Mouse (Mus musculus) midbrain, embryonic 15.5 days (tissue): ENCODE measurements around the gene Oaz3. TPM values are rescaled to one million over a fixed set of nuclear protein-coding genes. Genes with fewer than 3 reads are reported as not detected.

Experiments
- ATAC-seq: fragments of 200-750 bp; cut with Nextera tagmentation; replicated peaks from 2 replicates; pipeline ENCODE4 v1.8.0; 2017; ENCODE audit warnings: moderate TSS enrichment
- H3K27ac ChIP-seq: fragments of 300-500 bp; sonication (generic); 2 replicates; pipeline ENCODE4 v1.5.1; 2015; ENCODE audit warnings: mild to moderate bottlenecking, inconsistent platforms
- H3K27me3 ChIP-seq: fragments of 300-500 bp; sonication (generic); replicated peaks from 2 replicates; pipeline ENCODE4 v1.6.1; 2015; ENCODE audit warnings: inconsistent platforms
- H3K36me3 ChIP-seq: fragments of 300-500 bp; sonication (generic); replicated peaks from 2 replicates; pipeline ENCODE4 v1.6.1; 2015; ENCODE audit warnings: inconsistent platforms
- H3K4me1 ChIP-seq: fragments of 300-500 bp; sonication (generic); 2 replicates; pipeline ENCODE4 v1.6.1; 2015; ENCODE audit warnings: inconsistent platforms
- H3K4me2 ChIP-seq: fragments of 300-500 bp; sonication (generic); 2 replicates; pipeline ENCODE4 v1.6.1; 2015; ENCODE audit warnings: inconsistent platforms, mild to moderate bottlenecking, moderate library complexity
- H3K4me3 ChIP-seq: fragments of 300-500 bp; sonication (generic); 2 replicates; pipeline ENCODE4 v1.5.1; 2015; ENCODE audit warnings: mild to moderate bottlenecking, inconsistent platforms
- H3K9ac ChIP-seq: fragments of 300-500 bp; sonication (generic); 2 replicates; pipeline ENCODE4 v1.6.1; 2015; ENCODE audit warnings: mild to moderate bottlenecking, inconsistent platforms
- H3K9me3 ChIP-seq: fragments of 300-500 bp; sonication (generic); 2 replicates; pipeline ENCODE4 v1.6.1; 2016; ENCODE audit warnings: inconsistent platforms
- WGBS: fragments of 180-500 bp; shearing (Covaris S2); methylation state at CpG from one replicate; pipeline ENCODE4 v1.1.7; 2015; ENCODE audit warnings: mixed read lengths; 5-methylcytosine and 5-hydroxymethylcytosine counted together
- polyA plus RNA-seq: library from polyadenylated mRNA; unstranded; fragments of >200 nt; fragmentation: Nextera tagmentation; extraction: Ambion mirVana; gene quantifications from 2 replicates; pipeline ENCODE4 v1.2.1, GENCODE M21; 2015

Gene Oaz3
- polyA plus RNA-seq, 1 experiment from 2014 or later, result 1.6 TPM

DNA sequence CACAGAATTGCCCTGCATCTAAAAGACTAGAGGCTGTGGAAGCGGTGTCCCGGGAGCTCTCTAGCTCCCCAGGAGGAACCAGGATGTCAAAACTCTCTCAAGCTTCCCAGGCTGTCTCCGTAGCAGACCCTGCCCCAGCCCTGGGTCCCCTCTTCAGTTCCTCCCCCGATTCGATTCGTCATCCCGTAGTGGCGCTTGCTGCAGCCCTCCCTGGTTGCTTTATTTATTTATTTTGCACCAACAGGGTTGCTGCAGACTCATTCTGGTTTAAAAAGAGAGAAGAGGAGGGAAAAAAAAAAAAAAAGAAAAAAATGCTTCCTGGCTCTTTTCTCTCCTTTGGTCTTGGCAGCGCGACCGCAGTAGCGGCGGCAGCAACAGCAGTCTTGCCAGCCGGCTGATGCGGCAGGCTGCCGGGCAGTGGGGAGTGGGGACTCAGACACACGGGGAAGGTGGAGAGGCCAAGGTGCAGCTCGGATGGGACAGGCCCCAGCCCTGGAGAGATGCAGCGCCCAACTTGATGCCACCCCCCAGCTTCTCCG, 44.7 kb downstream of the Oaz3 start:
- Histone ChIP-seq H3K4me3 (peak overlapping the region; percentile 41), H3K4me2 (peak overlapping the region; percentile 72), H3K36me3 (no peaks in the 10 kb centered on the region), H3K9me3 (no peaks in the 10 kb centered on the region), H3K27ac (peak overlapping the region; percentile 44; the same call in 1 of the 2 replicates), H3K27me3 (peaks cover 12% of the 10 kb centered on the region; the same call in 1 of the 2 replicates), H3K4me1 (peaks cover 16% of the 10 kb centered on the region), H3K9ac (peak overlapping the region; percentile 52; the same call in 1 of the 2 replicates)
- ATAC-seq, result peak; percentile 82
- 1% methylated on average over 20 of the region's 20 CpGs for WGBS

DNA sequence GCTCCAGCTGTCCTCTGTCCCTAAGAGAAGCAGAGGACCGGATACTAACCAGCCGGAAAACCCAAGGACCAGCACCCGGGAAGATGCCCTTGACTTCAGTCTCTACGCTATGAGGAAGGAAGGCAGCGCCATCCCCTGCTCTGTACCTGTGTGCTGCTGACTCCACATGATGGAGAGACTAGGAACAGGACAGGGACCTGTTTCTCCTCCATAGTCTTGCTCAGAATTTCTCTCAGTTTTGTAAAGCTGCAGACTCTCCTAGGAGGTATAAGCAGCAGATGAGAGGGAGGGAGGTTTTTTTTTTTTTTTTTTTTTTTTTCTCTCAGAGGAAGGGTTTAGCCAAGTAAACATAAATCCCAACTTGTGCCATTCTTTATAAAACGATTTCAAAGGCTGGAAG, 45.5 kb downstream of the Oaz3 start, which contains the start of gene Lingo4:
TSS of gene Lingo4 (plus strand) at position 301 of the 400 bp plus-strand sequence.
- Histone ChIP-seq H3K27me3 (peaks cover 12% of the 10 kb centered on the region; the same call in 1 of the 2 replicates), H3K27ac (peak within 1 kb of the TSS; percentile 44; the same call in 1 of the 2 replicates)

DNA sequence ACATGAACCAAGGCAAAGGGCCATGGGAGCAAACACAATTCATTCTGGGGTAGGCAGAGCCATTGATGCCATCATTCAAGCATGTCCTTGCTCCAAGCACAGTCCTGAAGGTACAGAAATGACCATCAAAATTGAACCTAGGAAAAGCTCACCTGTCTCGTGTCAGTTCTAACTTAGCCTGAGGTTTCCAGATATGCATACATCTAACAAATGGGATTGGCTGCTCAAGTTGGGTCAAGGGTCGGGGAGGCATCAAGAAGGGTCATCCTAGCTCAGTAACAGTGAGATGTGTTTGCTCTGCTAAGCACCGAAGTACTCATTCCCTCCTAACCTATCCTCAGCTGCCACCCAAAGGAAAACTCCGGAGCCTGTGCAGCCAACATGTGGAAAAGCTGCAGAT, 46.9 kb downstream of the Oaz3 start:
- Histone ChIP-seq H3K4me2 (no peak overlapping the region), H3K9ac (no peak overlapping the region), H3K9me3 (no peaks in the 10 kb centered on the region), H3K27ac (no peak overlapping the region), H3K4me1 (peaks cover 16% of the 10 kb centered on the region), H3K36me3 (no peaks in the 10 kb centered on the region), H3K27me3 (peaks cover 8% of the 10 kb centered on the region; the same call in 1 of the 2 replicates), H3K4me3 (no peak overlapping the region)
- ATAC-seq, result no peak
- 92% methylated on average over 4 of the region's 4 CpGs for WGBS

More for the DNA sequence above, 45.5 kb downstream of the Oaz3 start, which contains the start of gene Lingo4:
- no peak for ATAC-seq
- peak within 1 kb of the TSS; percentile 41 for H3K4me3 ChIP-seq
- peaks cover 16% of the 10 kb centered on the region for H3K4me1 ChIP-seq
- WGBS, result 71% methylated on average over 6 of the region's 6 CpGs
- H3K9me3 ChIP-seq, result no peaks in the 10 kb centered on the region
- H3K36me3 ChIP-seq, result no peaks in the 10 kb centered on the region
- H3K9ac ChIP-seq, result peak within 1 kb of the TSS; percentile 52; the same call in 1 of the 2 replicates
- peak within 1 kb of the TSS; percentile 72 for H3K4me2 ChIP-seq

DNA sequence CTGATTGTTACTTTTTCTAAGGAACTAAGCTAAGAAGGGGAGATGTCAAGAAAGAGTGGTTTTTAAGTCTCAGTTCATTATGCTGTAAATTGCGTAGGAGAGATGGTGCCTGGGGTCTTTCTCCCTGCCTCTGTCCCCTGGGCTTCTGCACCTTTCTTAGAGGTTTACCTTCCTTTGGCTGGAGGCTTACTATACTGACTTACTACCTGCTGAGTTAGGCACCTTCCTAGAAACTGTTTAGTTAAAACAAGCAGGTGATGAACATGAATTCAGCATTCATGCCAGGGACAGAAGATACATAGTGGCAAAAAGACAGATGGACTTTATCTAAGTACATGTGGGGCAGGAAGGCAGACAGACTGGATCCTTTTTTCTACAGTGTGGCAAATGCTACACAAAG, 47.4 kb downstream of the Oaz3 start:
- 84% methylated on average over 1 of the region's 1 CpGs for WGBS

DNA sequence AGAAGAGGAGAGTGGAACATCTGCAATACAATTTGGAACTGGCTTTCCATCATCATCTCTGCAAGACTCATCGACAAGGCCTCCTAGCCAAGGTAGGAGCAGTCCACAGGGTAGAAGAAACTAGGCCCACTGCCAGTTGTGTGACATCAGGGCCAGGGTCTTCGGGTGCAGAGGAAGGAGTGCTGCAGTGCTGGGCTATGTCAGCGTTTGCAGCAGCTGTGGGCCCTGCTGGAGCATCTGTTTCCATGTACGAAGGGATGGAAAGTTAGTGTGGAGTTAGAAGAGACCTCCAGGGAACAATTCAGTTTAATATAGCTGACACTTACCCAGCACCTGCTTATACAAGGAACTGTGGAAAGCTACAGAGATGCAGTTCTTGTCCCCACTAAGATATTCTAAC, 50.7 kb downstream of the Oaz3 start:
- 74% methylated on average over 4 of the region's 4 CpGs for WGBS
- Histone ChIP-seq H3K27me3 (peaks cover 4% of the 10 kb centered on the region; the same call in 1 of the 2 replicates), H3K27ac (no peak overlapping the region), H3K9ac (no peak overlapping the region), H3K4me3 (no peak overlapping the region), H3K4me2 (no peak overlapping the region), H3K36me3 (no peaks in the 10 kb centered on the region), H3K9me3 (no peaks in the 10 kb centered on the region), H3K4me1 (no peaks in the 10 kb centered on the region)
- ATAC-seq, result no peak

More for the DNA sequence above, 47.4 kb downstream of the Oaz3 start:
- no peak overlapping the region for H3K4me2 ChIP-seq
- no peak overlapping the region for H3K4me3 ChIP-seq
- H3K9me3 ChIP-seq, result no peaks in the 10 kb centered on the region
- H3K36me3 ChIP-seq, result no peaks in the 10 kb centered on the region
- ATAC-seq, result no peak
- H3K4me1 ChIP-seq, result peaks cover 16% of the 10 kb centered on the region
- H3K27ac ChIP-seq, result no peak overlapping the region
- no peak overlapping the region for H3K9ac ChIP-seq
- peaks cover 8% of the 10 kb centered on the region; the same call in 1 of the 2 replicates for H3K27me3 ChIP-seq

DNA sequence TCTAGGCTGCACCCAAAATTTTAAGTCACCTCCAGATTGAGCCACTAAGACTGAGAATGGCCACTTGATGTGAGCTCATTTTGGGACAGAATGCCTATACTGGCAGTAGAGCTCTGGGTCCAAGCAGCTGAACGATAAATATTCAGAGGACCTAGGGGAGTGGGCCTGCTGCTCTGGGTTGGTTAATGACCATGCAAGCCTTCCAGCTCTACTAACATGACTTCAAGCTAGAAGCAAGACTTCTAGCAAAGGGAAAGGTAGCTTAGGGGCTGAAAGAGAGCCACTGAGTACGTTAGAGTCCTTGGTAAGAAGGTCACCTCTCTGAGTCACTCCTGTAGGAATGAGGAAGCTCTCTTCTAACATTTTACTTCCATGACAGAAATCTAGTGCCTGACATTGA, 51.6 kb downstream of the Oaz3 start:
- Histone ChIP-seq H3K4me2 (no peak overlapping the region), H3K9me3 (no peaks in the 10 kb centered on the region), H3K27me3 (no peaks in the 10 kb centered on the region), H3K27ac (no peak overlapping the region), H3K4me1 (no peaks in the 10 kb centered on the region), H3K36me3 (no peaks in the 10 kb centered on the region), H3K9ac (no peak overlapping the region), H3K4me3 (no peak overlapping the region)
- ATAC-seq, result no peak
- WGBS, result 86% methylated on average over 2 of the region's 2 CpGs

DNA sequence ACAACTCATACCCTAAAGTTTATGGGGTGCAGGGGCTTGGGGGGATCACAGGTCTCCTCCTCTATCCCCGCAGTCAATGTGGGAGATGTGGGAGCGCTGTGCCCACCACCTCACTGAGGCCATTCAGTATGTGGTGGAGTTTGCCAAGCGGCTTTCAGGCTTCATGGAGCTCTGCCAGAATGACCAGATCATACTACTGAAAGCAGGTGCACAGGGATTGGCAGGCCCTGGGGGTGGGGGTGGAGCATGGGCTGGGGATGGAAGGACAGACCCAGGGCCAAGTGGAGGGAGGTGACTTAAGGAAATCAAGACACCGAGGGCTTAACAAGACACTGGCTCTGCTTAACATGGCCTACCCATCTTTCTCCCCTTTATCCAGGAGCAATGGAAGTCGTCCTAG, 52.7 kb downstream of the Oaz3 start:
- ATAC-seq, result no peak
- H3K9me3 ChIP-seq, result no peaks in the 10 kb centered on the region
- H3K27me3 ChIP-seq, result no peaks in the 10 kb centered on the region
- no peaks in the 10 kb centered on the region for H3K4me1 ChIP-seq
- H3K27ac ChIP-seq, result no peak overlapping the region
- H3K36me3 ChIP-seq, result no peaks in the 10 kb centered on the region
- H3K4me3 ChIP-seq, result no peak overlapping the region
- H3K4me2 ChIP-seq, result no peak overlapping the region
- H3K9ac ChIP-seq, result no peak overlapping the region
- 77% methylated on average over 5 of the region's 5 CpGs for WGBS

DNA sequence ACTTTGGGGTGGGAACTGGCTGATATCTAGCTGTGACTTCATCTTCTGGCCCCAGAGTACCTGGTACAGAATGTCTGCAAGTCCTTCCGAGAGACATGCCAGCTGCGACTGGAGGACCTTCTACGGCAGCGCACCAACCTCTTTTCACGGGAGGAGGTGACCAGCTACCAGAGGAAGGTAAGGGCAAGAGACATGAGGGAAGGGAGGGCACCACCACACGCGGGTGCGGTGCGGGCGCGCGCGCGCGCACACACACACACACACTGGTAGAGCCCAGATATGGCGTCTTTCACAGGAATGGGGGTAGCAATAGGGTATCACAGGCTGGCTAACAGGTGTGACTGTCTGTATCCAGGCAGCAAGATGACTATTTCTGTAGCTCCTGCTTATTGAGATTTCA, 54.3 kb downstream of the Oaz3 start:
- H3K9ac ChIP-seq, result no peak overlapping the region
- no peak overlapping the region for H3K4me3 ChIP-seq
- 93% methylated on average over 16 of the region's 16 CpGs for WGBS
- H3K9me3 ChIP-seq, result no peaks in the 10 kb centered on the region
- no peak overlapping the region for H3K27ac ChIP-seq
- H3K27me3 ChIP-seq, result no peaks in the 10 kb centered on the region
- no peak overlapping the region for H3K4me2 ChIP-seq
- ATAC-seq, result no peak
- no peaks in the 10 kb centered on the region for H3K4me1 ChIP-seq
- H3K36me3 ChIP-seq, result no peaks in the 10 kb centered on the region

DNA sequence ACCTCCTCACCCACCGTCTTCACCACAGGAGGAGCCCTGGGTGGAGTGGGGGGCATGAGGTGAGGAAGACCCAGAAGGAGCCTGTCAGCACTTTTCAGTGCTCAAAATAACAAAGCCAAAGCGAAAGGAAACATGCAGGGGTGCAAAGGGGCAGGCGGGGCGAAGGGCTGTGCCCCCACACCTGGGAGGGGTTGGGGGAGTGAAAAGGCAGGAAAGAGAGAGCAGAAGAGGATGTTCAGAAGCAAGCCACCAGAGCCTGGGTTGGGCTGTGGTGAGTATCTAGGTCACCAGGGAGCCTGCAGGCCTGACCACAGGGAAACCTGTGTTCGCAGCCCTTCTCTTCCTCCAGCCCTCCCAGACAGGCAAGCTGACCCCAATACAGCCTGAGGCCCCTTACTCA, 55.7 kb downstream of the Oaz3 start:
- Histone ChIP-seq H3K4me2 (no peak overlapping the region), H3K9me3 (no peaks in the 10 kb centered on the region), H3K27ac (no peak overlapping the region), H3K36me3 (no peaks in the 10 kb centered on the region), H3K9ac (no peak overlapping the region), H3K4me1 (no peaks in the 10 kb centered on the region), H3K4me3 (no peak overlapping the region), H3K27me3 (no peaks in the 10 kb centered on the region)
- WGBS, result 81% methylated on average over 5 of the region's 5 CpGs
- no peak for ATAC-seq

DNA sequence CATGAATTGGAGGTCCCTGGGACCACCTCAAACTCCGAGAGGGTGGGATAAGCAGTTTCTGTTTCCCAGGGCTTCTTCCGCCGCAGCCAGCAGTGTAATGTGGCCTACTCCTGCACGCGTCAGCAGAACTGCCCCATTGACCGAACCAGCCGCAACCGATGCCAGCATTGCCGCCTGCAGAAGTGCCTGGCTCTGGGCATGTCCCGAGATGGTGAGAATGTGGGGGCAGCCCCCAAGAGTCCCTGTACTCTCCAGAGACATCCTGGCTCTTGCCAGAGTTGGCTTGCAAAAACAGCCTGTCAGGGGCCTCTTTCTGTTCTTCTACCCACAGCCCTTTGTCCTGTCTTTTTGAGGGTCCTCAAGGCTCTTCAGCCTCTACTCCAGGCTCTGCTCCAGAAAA, 56.3 kb downstream of the Oaz3 start:
- Histone ChIP-seq H3K4me3 (no peak overlapping the region), H3K27ac (no peak overlapping the region), H3K36me3 (no peaks in the 10 kb centered on the region), H3K9me3 (no peaks in the 10 kb centered on the region), H3K9ac (no peak overlapping the region), H3K4me1 (no peaks in the 10 kb centered on the region), H3K4me2 (no peak overlapping the region), H3K27me3 (no peaks in the 10 kb centered on the region)
- no peak for ATAC-seq
- WGBS, result 91% methylated on average over 10 of the region's 10 CpGs

DNA sequence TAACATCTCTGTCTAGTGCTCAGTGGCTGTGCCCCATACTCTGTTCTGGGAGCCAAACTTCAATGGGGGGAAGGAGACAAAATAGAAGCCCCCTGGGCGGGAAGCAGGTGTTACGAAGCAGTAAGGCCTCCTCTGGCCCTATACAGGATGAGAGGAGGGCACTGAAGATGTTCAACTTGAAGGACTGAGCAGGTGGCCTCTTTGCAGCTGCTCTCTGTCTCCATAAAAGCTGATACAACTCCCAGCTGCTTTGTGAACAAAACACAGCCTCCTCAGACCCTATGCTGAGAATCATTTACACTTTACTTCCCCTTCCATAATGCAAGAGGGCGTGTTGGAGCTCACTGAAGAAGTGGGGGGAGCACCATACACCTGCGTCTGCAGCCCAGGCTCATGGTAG, 57.0 kb downstream of the Oaz3 start:
- H3K27me3 ChIP-seq, result no peaks in the 10 kb centered on the region
- H3K27ac ChIP-seq, result no peak overlapping the region
- H3K4me3 ChIP-seq, result no peak overlapping the region
- no peaks in the 10 kb centered on the region for H3K36me3 ChIP-seq
- no peaks in the 10 kb centered on the region for H3K4me1 ChIP-seq
- H3K4me2 ChIP-seq, result no peak overlapping the region
- no peak for ATAC-seq
- H3K9ac ChIP-seq, result no peak overlapping the region
- no peaks in the 10 kb centered on the region for H3K9me3 ChIP-seq
- WGBS, result 57% methylated on average over 4 of the region's 4 CpGs

DNA sequence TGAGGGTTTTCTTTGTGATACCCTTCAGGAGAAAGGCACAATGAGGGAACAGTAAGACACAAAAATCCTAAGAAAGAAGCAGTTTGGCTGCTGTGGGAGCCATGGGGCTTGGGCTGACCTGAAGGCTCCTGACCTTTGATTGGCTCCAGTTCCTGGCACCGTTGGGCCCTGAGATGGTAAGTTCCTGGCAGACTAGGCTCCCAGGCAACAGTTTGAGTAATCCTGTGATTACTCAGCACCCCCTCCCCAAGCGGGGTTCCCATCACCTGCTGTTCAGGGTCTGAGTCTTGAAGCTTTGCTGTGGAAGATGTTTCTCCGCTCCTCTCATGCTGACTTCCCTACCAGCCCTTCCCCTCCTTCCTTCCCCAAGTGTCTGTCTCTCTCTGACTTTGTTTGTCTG, 60.2 kb downstream of the Oaz3 start:
- no peak overlapping the region for H3K27ac ChIP-seq
- no peak overlapping the region for H3K9ac ChIP-seq
- 54% methylated on average over 3 of the region's 3 CpGs for WGBS
- no peaks in the 10 kb centered on the region for H3K27me3 ChIP-seq
- H3K36me3 ChIP-seq, result no peaks in the 10 kb centered on the region
- no peak overlapping the region for H3K4me3 ChIP-seq
- H3K4me1 ChIP-seq, result 0 out of 2 replicates have a peak, but pooled peaks cover 2% of the 10 kb centered on the region
- no peak for ATAC-seq
- no peak overlapping the region for H3K4me2 ChIP-seq
- H3K9me3 ChIP-seq, result no peaks in the 10 kb centered on the region
